Mouse (Mus musculus): ENCODE measurements at regions not wholly inside any gene's neighbourhood (a gene's known extent, or its start where the extent isn't known, plus 50 kb on each side); places are given as distances from the start of the nearest gene placed in this dataset.

DNA sequence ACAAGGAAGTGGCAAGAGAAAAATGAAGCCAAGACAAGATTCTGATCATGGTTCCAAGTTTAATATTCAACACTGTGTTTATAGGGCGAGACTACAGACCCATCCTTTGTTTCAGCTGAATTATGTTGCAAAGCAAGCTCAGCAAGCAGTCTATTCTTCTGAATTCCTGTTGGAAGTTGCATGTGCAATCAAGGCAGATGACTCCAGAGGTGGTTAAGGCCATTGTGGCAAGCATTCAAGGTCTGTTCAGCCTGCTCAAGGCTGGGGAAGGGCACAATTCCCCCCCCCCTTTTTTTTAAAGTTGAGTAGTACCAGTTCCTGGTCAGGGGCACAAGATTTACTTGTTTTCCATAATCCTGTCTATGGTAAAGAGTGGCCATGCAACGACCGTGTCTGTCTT, 431.1 kb downstream of the 1810013L24Rik start:
- no peak overlapping the region for H3K4me3 ChIP-seq
- WGBS, result 79% methylated on average over 3 of the region's 3 CpGs
- H3K27ac ChIP-seq (ENCODE audit: poor library complexity, severe bottlenecking), result no peak overlapping the region
- H3K36me3 ChIP-seq, result no peaks in the 10 kb centered on the region
- no peak overlapping the region for H3K4me2 ChIP-seq
- no peaks in the 10 kb centered on the region for H3K4me1 ChIP-seq (replicated peaks)
- H3K27me3 ChIP-seq (replicated peaks), result no peaks in the 10 kb centered on the region
- ATAC-seq (ENCODE audit: insufficient number of reproducible peaks, low FRiP score), result no peak
- H3K9ac ChIP-seq, result no peak overlapping the region
- no peaks in the 10 kb centered on the region for H3K9me3 ChIP-seq (replicated peaks)

DNA sequence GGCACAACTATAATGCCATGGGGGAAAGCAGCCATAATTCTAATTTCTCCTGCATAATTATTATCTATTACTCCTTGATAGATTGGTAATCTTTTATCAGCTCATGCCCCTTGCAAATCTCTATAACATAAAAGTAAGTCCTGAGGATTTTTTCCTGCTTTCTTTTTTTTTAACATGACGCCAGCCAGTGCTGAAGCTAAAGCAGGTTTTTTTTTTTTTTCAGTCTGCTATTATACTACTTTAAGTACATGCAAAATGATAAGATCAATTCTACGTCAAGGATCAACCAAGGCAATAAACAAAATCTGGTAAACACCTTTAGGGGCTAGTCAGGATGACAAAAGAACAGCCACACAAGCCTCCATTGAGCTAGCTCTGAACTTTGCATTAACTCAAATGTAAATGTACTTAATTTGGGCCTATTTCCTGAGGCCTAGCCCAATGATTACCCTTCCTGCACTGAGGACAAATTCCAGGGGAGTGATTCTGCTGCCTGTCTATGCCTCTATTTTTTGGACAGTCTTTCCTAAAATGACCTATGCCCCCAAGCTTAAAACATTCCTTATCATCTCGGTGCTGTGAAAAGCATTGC, 434.8 kb downstream of the 1810013L24Rik start:
- no peaks in the 10 kb centered on the region for H3K4me1 ChIP-seq (replicated peaks)
- no peak overlapping the region for H3K9ac ChIP-seq
- no peak overlapping the region for H3K4me2 ChIP-seq
- no peak for ATAC-seq (ENCODE audit: insufficient number of reproducible peaks, low FRiP score)
- H3K4me3 ChIP-seq, result no peak overlapping the region
- no peaks in the 10 kb centered on the region for H3K36me3 ChIP-seq
- H3K9me3 ChIP-seq (replicated peaks), result no peaks in the 10 kb centered on the region
- H3K27me3 ChIP-seq (replicated peaks), result no peaks in the 10 kb centered on the region
- WGBS, result 47% methylated on average over 3 of the region's 3 CpGs
- no peak overlapping the region for H3K27ac ChIP-seq (ENCODE audit: poor library complexity, severe bottlenecking)

DNA sequence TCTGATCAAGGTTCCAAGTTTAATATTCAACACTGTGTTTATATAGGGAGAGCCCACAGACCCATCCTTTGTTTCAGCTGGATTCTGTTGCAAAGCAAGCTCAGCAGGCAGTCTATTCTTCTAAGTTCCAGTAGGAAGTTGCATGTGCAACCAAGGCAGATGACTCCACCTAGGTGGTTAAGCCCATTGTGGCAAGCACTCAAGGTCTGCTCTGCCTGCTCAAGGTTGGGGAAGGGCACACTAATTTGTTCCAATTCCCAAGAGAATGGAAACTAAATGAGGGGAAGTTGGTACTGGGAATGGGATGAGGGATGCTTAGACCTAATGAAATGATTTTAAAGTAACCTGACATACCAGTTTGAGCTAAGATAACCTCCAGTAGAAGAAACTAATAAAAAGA, 437.3 kb downstream of the 1810013L24Rik start:
- Histone ChIP-seq H3K27ac (ENCODE audit: poor library complexity, severe bottlenecking) (no peak overlapping the region), H3K9ac (no peak overlapping the region), H3K9me3 (replicated peaks) (no peaks in the 10 kb centered on the region), H3K4me3 (no peak overlapping the region), H3K4me1 (replicated peaks) (no peaks in the 10 kb centered on the region), H3K27me3 (replicated peaks) (no peaks in the 10 kb centered on the region), H3K36me3 (no peaks in the 10 kb centered on the region), H3K4me2 (no peak overlapping the region)
- no peak for ATAC-seq (ENCODE audit: insufficient number of reproducible peaks, low FRiP score)

DNA sequence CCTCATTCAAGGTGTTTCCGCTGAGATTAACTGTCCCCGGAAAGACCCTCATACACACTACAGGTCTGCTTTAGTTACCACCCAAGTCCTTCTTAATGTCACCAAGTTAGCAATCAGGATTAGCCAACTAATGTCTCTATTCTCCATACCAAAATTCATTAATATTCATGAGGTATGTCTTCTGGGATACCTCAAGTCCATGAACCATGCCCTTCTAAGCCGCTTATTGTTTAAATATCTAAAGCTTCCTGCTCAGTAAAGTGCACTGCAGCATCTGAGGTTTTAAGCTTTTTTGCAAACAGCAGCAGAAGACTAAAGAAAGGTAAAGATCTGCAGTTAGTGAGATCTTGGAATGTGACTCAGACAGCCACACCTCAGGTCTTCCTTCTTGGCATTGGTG, 440.2 kb downstream of the 1810013L24Rik start:
- H3K9me3 ChIP-seq (replicated peaks), result 0 out of 2 replicates have a peak, but pooled peaks cover 3% of the 10 kb centered on the region
- no peak overlapping the region for H3K9ac ChIP-seq
- no peak overlapping the region for H3K27ac ChIP-seq (ENCODE audit: poor library complexity, severe bottlenecking)
- no peak overlapping the region for H3K4me3 ChIP-seq
- H3K4me2 ChIP-seq, result no peak overlapping the region
- H3K36me3 ChIP-seq, result no peaks in the 10 kb centered on the region
- no peaks in the 10 kb centered on the region for H3K4me1 ChIP-seq (replicated peaks)
- no peak for ATAC-seq (ENCODE audit: insufficient number of reproducible peaks, low FRiP score)
- WGBS, result 75% methylated on average over 3 of the region's 3 CpGs
- H3K27me3 ChIP-seq (replicated peaks), result no peaks in the 10 kb centered on the region

DNA sequence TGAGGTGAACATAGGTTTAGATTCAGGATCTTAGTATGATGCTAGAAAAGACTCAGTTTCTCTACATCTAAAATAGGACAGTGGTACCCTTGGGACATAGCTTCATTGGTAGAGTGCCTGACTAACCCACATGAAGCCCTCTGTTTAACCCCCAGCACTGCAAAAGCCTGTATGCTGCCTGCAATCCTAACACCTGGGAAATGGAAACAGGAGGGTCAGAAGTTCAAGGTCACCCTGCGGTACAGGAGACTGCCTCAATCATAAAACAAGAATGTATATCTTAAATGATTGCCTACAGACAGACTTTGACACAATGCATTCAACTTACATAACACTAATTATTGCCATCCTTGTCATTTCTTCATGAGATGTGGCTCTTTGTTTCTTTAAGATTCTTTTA, 440.8 kb downstream of the 1810013L24Rik start:
- H3K9me3 ChIP-seq (replicated peaks), result 0 out of 2 replicates have a peak, but pooled peaks cover 3% of the 10 kb centered on the region
- no peaks in the 10 kb centered on the region for H3K36me3 ChIP-seq
- WGBS, result 76% methylated on average over 1 of the region's 1 CpGs
- H3K4me1 ChIP-seq (replicated peaks), result no peaks in the 10 kb centered on the region
- H3K4me3 ChIP-seq, result no peak overlapping the region
- no peaks in the 10 kb centered on the region for H3K27me3 ChIP-seq (replicated peaks)
- H3K27ac ChIP-seq (ENCODE audit: poor library complexity, severe bottlenecking), result no peak overlapping the region
- H3K4me2 ChIP-seq, result no peak overlapping the region
- ATAC-seq (ENCODE audit: insufficient number of reproducible peaks, low FRiP score), result no peak
- no peak overlapping the region for H3K9ac ChIP-seq

DNA sequence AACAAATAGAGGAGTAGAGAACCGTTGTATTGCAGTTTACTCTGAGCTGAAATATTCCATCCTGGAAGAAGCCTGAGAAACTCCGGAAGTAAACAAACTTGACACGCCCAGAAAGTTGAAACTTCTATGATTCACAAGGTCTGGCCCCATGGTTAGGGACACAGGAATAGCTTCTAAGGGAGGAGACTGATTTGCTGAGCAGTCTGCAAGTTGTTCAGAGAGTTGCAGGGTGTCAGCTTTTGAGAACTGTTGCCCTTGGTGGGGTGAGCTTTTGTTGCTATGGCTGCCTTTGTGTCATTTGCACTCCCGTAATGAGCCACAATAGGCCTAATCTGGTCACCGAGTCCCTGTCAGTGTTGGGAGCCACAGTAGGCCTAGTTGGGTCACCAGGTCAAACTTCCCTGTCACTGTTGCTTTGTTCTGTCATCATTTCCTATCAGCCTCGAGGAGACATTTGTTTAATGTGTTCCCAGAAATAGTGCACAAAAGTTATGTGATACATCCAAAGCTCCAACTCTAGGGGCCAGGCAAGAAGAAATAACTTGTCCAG, 443.9 kb downstream of the 1810013L24Rik start:
- WGBS, result 74% methylated on average over 6 of the region's 6 CpGs
- Histone ChIP-seq H3K4me1 (replicated peaks) (no peaks in the 10 kb centered on the region), H3K4me2 (no peak overlapping the region), H3K36me3 (no peaks in the 10 kb centered on the region), H3K27ac (ENCODE audit: poor library complexity, severe bottlenecking) (no peak overlapping the region), H3K9ac (no peak overlapping the region), H3K4me3 (no peak overlapping the region), H3K9me3 (replicated peaks) (0 out of 2 replicates have a peak, but pooled peaks cover 5% of the 10 kb centered on the region), H3K27me3 (replicated peaks) (no peaks in the 10 kb centered on the region)
- ATAC-seq (ENCODE audit: insufficient number of reproducible peaks, low FRiP score), result no peak

DNA sequence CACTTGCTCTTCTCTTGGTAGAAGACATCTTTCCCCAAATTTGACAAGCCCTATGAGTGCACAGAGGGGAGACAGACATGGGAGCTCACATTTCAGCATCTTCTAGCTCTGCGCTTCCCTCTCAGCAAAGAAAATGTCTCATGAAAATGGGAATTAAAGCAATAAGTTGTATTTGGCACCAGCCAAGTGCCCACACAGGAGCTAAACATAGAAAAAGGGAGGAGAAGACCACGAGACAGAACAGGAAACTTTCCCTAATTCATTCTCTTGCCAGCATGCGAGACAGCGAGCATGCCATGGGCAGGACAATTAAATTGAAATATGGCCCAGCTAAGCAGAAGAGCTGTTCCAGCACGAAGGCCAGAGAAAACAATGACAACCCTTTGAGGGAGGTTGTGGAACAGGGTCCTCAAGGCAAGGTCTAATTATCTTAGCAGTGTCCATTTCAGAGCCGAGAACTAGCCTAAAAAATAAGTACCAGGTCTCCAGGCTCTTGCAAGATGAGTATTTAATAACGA, 444.7 kb downstream of the 1810013L24Rik start:
- H3K4me1 ChIP-seq (replicated peaks), result no peaks in the 10 kb centered on the region
- no peak for ATAC-seq (ENCODE audit: insufficient number of reproducible peaks, low FRiP score)
- H3K36me3 ChIP-seq, result no peaks in the 10 kb centered on the region
- 74% methylated on average over 7 of the region's 7 CpGs for WGBS
- H3K4me2 ChIP-seq, result no peak overlapping the region
- H3K27ac ChIP-seq (ENCODE audit: poor library complexity, severe bottlenecking), result no peak overlapping the region
- H3K27me3 ChIP-seq (replicated peaks), result no peaks in the 10 kb centered on the region
- no peak overlapping the region for H3K9ac ChIP-seq
- 0 out of 2 replicates have a peak, but pooled peaks cover 5% of the 10 kb centered on the region for H3K9me3 ChIP-seq (replicated peaks)
- no peak overlapping the region for H3K4me3 ChIP-seq

DNA sequence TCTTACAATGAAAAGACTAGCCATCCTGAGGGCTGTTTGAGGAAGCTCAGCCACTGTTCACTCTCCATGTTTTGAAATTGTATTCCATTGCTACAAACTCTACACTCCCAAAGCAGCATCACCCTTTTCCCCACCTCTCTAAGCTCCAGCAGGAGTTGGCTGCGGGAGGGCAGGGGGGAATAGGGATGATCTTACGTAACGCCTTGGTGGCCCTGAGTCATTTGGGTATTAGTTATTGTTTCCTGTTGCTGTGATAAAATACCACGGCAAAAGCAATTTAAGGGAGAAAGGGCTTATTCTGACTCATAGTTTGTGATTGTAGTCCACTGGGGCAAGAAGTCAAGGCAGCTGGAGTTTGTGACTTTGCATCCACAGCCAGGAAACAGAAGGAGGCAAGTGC, 445.5 kb downstream of the 1810013L24Rik start:
- Histone ChIP-seq H3K36me3 (no peaks in the 10 kb centered on the region), H3K4me1 (replicated peaks) (no peaks in the 10 kb centered on the region), H3K27me3 (replicated peaks) (no peaks in the 10 kb centered on the region), H3K9me3 (replicated peaks) (0 out of 2 replicates have a peak, but pooled peaks cover 5% of the 10 kb centered on the region), H3K27ac (ENCODE audit: poor library complexity, severe bottlenecking) (no peak overlapping the region), H3K4me2 (no peak overlapping the region), H3K9ac (no peak overlapping the region), H3K4me3 (no peak overlapping the region)
- 70% methylated on average over 4 of the region's 4 CpGs for WGBS
- ATAC-seq (ENCODE audit: insufficient number of reproducible peaks, low FRiP score), result no peak

DNA sequence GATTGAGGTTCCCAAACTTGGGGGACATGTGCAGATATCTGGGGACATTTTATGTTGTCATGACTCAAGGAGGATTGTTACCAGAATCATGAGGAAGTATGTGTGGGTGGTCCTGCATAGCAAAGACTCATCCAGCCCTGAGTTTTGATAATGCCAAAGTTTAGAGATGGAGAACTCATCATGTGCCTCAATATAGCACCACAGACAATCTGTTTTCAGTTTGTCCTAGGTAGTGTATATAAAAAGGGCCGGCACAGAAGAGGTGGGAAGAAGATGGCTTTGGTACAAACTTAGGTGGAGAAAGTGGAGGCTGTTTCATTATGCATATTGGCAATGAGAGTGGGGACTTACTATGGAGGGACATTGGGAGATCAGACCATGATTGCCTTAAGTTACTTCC, 447.2 kb downstream of the 1810013L24Rik start:
- Histone ChIP-seq H3K9ac (no peak overlapping the region), H3K36me3 (no peaks in the 10 kb centered on the region), H3K27me3 (replicated peaks) (no peaks in the 10 kb centered on the region), H3K4me3 (no peak overlapping the region), H3K4me2 (no peak overlapping the region), H3K9me3 (replicated peaks) (0 out of 2 replicates have a peak, but pooled peaks cover 5% of the 10 kb centered on the region), H3K27ac (ENCODE audit: poor library complexity, severe bottlenecking) (no peak overlapping the region), H3K4me1 (replicated peaks) (no peaks in the 10 kb centered on the region)
- WGBS, result 78% methylated on average over 1 of the region's 1 CpGs
- no peak for ATAC-seq (ENCODE audit: insufficient number of reproducible peaks, low FRiP score)

DNA sequence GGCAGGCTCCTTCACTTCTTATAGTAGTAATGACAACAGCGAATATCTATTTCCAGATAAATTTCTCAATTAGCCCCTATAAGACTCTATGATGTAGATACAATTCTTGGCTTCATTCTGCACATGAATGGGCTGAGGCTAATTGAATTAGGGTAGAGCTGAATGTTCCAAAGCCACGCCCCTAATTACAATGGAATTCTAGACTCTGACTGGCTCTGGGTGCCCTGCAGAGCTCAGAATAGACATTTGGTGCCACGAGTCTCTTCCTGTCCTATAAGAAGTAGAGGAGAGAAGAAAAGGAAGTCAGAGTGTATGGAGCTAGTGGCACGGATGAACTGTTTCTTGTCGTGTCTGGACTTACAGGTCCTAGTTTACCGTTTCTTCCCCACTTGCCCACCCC, 449.8 kb downstream of the 1810013L24Rik start:
- H3K4me2 ChIP-seq, result no peak overlapping the region
- H3K9ac ChIP-seq, result no peak overlapping the region
- H3K27me3 ChIP-seq (replicated peaks), result no peaks in the 10 kb centered on the region
- no peak for ATAC-seq (ENCODE audit: insufficient number of reproducible peaks, low FRiP score)
- H3K4me3 ChIP-seq, result no peak overlapping the region
- no peaks in the 10 kb centered on the region for H3K36me3 ChIP-seq
- no peaks in the 10 kb centered on the region for H3K4me1 ChIP-seq (replicated peaks)
- 66% methylated on average over 6 of the region's 6 CpGs for WGBS
- no peak overlapping the region for H3K27ac ChIP-seq (ENCODE audit: poor library complexity, severe bottlenecking)
- 0 out of 2 replicates have a peak, but pooled peaks cover 3% of the 10 kb centered on the region for H3K9me3 ChIP-seq (replicated peaks)

DNA sequence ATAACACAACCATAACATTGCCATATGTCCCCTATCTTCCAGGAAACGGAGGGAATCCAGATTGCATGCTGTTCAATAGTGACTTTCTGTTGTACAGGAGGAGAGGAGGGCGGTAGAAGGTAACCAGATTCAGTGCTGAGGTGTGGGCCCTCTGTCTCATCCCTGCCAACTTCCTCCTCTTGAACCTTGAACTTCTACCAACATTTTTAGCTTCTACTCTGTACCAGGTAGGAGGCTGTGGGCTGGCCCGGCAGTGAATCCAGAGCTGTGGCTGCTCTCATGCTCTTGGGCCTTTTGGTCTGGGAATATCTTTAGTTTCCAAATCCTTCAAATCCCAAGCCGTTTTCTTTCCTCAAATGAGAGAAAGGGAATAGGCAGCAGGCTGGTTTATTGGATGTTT, 450.5 kb downstream of the 1810013L24Rik start:
- no peak for ATAC-seq (ENCODE audit: insufficient number of reproducible peaks, low FRiP score)
- WGBS, result 61% methylated on average over 4 of the region's 4 CpGs

DNA sequence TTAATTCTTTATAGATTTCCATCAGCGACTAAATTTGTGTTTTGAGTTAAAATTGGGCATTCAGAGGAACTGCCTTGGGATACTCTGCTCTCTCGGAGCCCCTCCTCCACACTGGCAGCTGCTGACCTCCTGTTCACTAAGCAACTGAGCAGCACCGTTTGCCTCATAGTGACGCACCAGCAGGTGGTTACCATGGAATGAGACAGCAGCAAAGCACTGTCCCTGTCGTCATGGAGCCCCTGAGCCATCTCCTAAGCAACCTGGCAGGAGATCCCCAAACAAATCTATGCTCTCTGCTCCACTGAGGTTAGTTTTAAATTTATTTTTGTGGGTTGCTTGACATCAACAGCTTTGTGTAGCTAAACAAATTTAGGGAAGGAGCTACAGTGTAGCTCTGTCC, 451.0 kb downstream of the 1810013L24Rik start:
- whole genome bisulfite sequencing, result 11% methylated on average over 5 of the region's 5 CpGs
- 0 out of 2 replicates have a peak, but pooled peaks cover 3% of the 10 kb centered on the region for H3K9me3 ChIP-seq (replicated peaks)
- no peaks in the 10 kb centered on the region for H3K4me1 ChIP-seq (replicated peaks)
- H3K4me2 ChIP-seq, result no peak overlapping the region
- H3K27me3 ChIP-seq (replicated peaks), result no peaks in the 10 kb centered on the region
- ATAC-seq (ENCODE audit: insufficient number of reproducible peaks, low FRiP score), result no peak
- no peak overlapping the region for H3K9ac ChIP-seq
- no peak overlapping the region for H3K27ac ChIP-seq (ENCODE audit: poor library complexity, severe bottlenecking)
- no peaks in the 10 kb centered on the region for H3K36me3 ChIP-seq
- H3K4me3 ChIP-seq, result no peak overlapping the region

More for the DNA sequence above, 450.5 kb downstream of the 1810013L24Rik start:
- Histone ChIP-seq H3K9me3 (replicated peaks) (0 out of 2 replicates have a peak, but pooled peaks cover 3% of the 10 kb centered on the region), H3K4me1 (replicated peaks) (no peaks in the 10 kb centered on the region), H3K27me3 (replicated peaks) (no peaks in the 10 kb centered on the region), H3K4me3 (no peak overlapping the region), H3K4me2 (no peak overlapping the region), H3K36me3 (no peaks in the 10 kb centered on the region), H3K27ac (ENCODE audit: poor library complexity, severe bottlenecking) (no peak overlapping the region), H3K9ac (no peak overlapping the region)
